Mouse (Mus musculus): ENCODE measurements around the gene Cdc42ep5.

The Cdc42ep5 gene

GRCm38 (mm10) chr7:4124856-4125255 is 39.8 kb downstream of the Cdc42ep5 start:
- DNase-seq = no peak

GRCm38 (mm10) chr7:4124315-4124759 is 40.3 kb downstream of the Cdc42ep5 start:
- DNase-seq = peak; percentile 87

GRCm38 (mm10) chr7:4123732-4124131 is 40.9 kb downstream of the Cdc42ep5 start:
- peak; percentile 76 for DNase-seq

GRCm38 (mm10) chr7:4122783-4123182 is 41.9 kb downstream of the Cdc42ep5 start:
- no peak for DNase-seq

GRCm38 (mm10) chr7:4122076-4122768 is 42.4 kb downstream of the Cdc42ep5 start:
- DNase-seq = peak; percentile 54

GRCm38 (mm10) chr7:4119976-4120921 is 44.4 kb downstream of the Cdc42ep5 start:
- peak; percentile 64 for DNase-seq

DNA sequence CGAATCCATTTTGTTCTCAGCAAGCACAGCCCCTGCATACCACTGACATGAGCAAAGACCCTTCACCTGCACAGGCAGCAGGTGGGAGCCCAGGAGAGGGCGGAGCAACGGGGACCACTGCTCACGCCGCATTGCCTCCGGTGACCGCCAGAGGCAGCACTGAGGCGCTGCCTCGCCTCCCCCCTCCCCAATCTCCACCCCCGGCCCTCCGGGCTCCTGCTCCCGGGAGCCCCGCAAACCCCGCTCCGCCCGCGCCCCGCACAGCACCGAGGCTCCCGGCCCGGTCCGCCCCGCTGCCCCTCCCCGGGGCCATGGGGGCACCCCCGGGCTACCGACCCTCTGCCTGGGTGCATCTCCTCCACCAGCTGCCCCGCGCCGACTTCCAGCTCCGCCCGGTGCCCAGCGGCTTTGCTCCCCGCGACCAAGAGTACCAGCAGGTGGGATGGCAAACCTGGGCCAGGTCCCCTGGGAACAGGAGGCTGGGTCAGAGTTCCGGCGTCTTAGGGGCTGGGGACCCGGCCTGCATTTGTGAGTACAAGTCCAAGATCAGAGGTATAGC is 45.2 kb downstream of the Cdc42ep5 start, which contains the start of gene Ttyh1:
TSS of gene Ttyh1 (plus strand) at position 65 of the 559 bp plus-strand sequence.
- DNase-seq = peak; percentile 81

DNA sequence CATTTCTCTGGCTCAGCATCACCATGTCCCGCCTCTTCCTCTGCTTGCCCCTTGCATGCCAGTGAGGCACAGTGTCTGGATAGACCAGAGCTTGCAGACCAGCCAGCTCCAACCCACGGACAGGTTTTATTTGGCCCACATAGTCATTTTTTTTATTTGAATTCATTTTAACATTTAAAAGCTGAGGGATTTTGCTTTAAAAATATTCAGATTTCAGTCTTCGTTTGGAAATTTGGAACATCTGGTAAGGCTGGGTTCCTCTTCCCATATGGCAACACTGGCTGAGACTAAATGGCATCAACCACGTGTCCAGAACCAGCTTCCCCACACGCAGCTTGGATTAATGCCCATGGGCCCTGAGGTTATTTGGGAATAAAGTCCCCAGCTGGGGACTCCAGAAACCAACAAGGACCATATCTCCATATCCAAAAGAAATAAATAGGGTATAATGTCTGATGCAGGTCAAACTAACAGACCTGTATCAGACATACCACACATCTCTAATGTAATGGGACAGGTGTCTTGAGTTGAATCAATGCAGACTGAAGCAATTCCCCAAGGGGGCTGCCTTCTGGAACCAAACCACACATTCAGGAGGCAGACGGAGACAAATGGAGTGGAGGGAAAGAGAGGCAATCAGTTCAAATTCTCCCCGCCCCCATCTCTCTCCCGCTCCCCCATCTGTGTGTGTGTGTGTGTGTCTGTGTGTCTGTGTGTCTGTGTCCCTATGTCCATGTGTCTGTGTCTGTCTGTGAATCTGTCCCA is 47.4 kb downstream of the Cdc42ep5 start:
- peak; percentile 53 for DNase-seq

GRCm38 (mm10) chr7:4111766-4112165 is 52.9 kb downstream of the Cdc42ep5 start:
- DNase-seq = no peak

GRCm38 (mm10) chr7:4103411-4103810 is 61.2 kb downstream of the Cdc42ep5 start:
- DNase-seq = no peak

All from right cerebral cortex, postnatal 25 days (tissue).